Mouse (Mus musculus): Measurements from ENCODE around the gene Zfp853.

- no peak for TF ChIP-seq CTCF (IDR thresholded peaks at IDR 0.05; ENCODE audit: control insufficient read depth, insufficient read depth, insufficient read length)
- TF ChIP-seq USF1 (IDR thresholded peaks at IDR 0.05; ENCODE audit: low read depth), result no peak
- TF ChIP-seq MYOD1 (IDR thresholded peaks at IDR 0.05; ENCODE audit: control insufficient read depth, insufficient read length, low read depth), result no peak
- no peak for TF ChIP-seq MYOG (IDR thresholded peaks at IDR 0.05; ENCODE audit: control insufficient read depth, extremely low read depth, insufficient read length)
- TF ChIP-seq CEBPB (IDR thresholded peaks at IDR 0.05; ENCODE audit: low read depth), result peak; percentile 65
- peak; percentile 80 for TF ChIP-seq MAX (IDR thresholded peaks at IDR 0.05)
Observed at GRCm38 (mm10) chr5:143271642-143272041, 21.8 kb downstream of the Zfp853 start.
